Mouse (Mus musculus) v-Abl transformed pro-B cells (cell line): ENCODE data around the gene Syngr3.
"Not testable (repeated sequence)": the region's sequence is repeated elsewhere in the genome, so short reads cannot be mapped to it uniquely, and the experiment has no call there.

Source experiments
- in situ Hi-C, 2 experiments: fragments of 400-800 bp; cut with MboI; formaldehyde crosslinking; loops; one replicate each; pipeline ENCODE4 v1.15.1; 2025; ENCODE audit not compliant: unreplicated experiment in 2 of 2

The Syngr3 gene

GRCm38 (mm10) chr17:24721383-24721955 is 31.7 kb upstream of the Syngr3 start:
- in situ Hi-C loops: not testable (repeated sequence)

GRCm38 (mm10) chr17:24720616-24721015 is 30.9 kb upstream of the Syngr3 start:
- in situ Hi-C loops: not testable (repeated sequence)

- in situ Hi-C loops: no loop called here
These were observed 29.9 kb upstream of the Syngr3 start for GRCm38 (mm10) chr17:24719494-24720222.

GRCm38 (mm10) chr17:24718938-24719337 is 29.2 kb upstream of the Syngr3 start:
- in situ Hi-C loops: not testable (repeated sequence)

GRCm38 (mm10) chr17:24717943-24718342 is 28.2 kb upstream of the Syngr3 start, which contains the start of the genes Rnf151 and Rps2:
Gene Rnf151, minus strand, starts transcription at chr17:24718063.
Gene Rps2, plus strand, starts transcription at chr17:24718116.
- in situ Hi-C loops: no loop called here

GRCm38 (mm10) chr17:24716166-24716682 is 26.5 kb upstream of the Syngr3 start:
- in situ Hi-C loops: no loop called here

GRCm38 (mm10) chr17:24715556-24715955 is 25.8 kb upstream of the Syngr3 start:
- in situ Hi-C loops: no loop called here

GRCm38 (mm10) chr17:24708646-24709045 is 18.9 kb upstream of the Syngr3 start:
- in situ Hi-C loops: no loop called here

- in situ Hi-C loops: no loop called here
These were observed 18.2 kb upstream of the Syngr3 start for GRCm38 (mm10) chr17:24707801-24708425.

- in situ Hi-C loops: no loop called here
These were observed 17.4 kb upstream of the Syngr3 start, which contains the start of gene Tbl3 for GRCm38 (mm10) chr17:24706982-24707800. Gene Tbl3, minus strand, starts transcription at chr17:24707660.

GRCm38 (mm10) chr17:24705821-24706220 is 16.1 kb upstream of the Syngr3 start:
- in situ Hi-C loops: no loop called here

GRCm38 (mm10) chr17:24701251-24701650 is 11.5 kb upstream of the Syngr3 start:
- in situ Hi-C loops: no loop called here

- in situ Hi-C loops: no loop called here
These were observed 9.7 kb upstream of the Syngr3 start for GRCm38 (mm10) chr17:24699473-24699872.

GRCm38 (mm10) chr17:24698715-24699114 is 9.0 kb upstream of the Syngr3 start:
- in situ Hi-C loops: no loop called here

- in situ Hi-C loops: no loop called here
These were observed 8.2 kb upstream of the Syngr3 start for GRCm38 (mm10) chr17:24697985-24698384.

- in situ Hi-C loops: no loop called here
These were observed 6.4 kb upstream of the Syngr3 start, which contains the start of the genes Gfer and Noxo1 for GRCm38 (mm10) chr17:24696011-24696697. Gene Gfer, minus strand, starts transcription at chr17:24696156. Gene Noxo1, plus strand, starts transcription at chr17:24696234.

- in situ Hi-C loops: no loop called here
These were observed 5.7 kb upstream of the Syngr3 start for GRCm38 (mm10) chr17:24695326-24696010.

- in situ Hi-C loops: no loop called here
These were observed 2.6 kb upstream of the Syngr3 start for GRCm38 (mm10) chr17:24692385-24692784.

GRCm38 (mm10) chr17:24687599-24687998 is 2.2 kb downstream of the Syngr3 start:
- in situ Hi-C loops: no loop called here
